Mouse (Mus musculus): ENCODE measurements around the gene Camta1. TPM values are rescaled to one million over a fixed set of nuclear protein-coding genes. Genes with fewer than 3 reads are reported as not detected.

The Camta1 gene
- total RNA-seq, 2 experiments from 2014 or later = 193 to 222 TPM

DNA sequence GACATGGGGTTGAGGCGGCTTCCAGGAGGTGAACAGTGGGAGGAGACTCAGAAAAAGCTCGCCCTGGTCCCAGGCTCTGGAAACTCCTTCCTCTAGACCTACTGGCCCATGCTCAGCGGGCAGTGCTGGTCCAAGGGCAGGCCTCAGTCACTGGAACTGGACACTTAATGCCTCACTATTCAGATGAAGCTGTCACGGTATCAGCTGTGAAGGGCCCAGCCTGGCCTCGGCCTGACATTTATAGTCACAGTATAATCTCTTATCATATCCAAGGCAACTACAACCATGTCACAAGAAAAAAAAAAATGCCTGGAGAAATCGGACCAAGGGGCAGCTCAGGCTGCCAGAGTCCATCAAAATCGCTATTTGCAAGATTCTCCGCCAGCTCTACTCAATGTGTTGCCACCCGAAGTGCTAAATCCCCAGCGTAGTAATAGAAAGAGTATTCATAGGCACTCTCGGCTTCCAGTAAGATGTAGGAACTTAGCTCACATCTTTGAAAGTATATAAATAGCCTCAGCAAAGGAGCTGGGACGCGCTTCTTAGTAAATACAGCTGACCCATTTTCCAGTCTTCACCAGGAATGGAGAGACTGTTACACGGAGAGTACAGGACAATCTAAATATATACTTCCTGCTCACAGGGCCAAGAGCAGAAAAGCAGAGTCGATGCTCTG, 110.3 kb downstream of the Camta1 start:
- intact Hi-C loops (cut with DNase I) = no loop called here
- DNase-seq (ENCODE audit: low spot score in 2 of 2) = peak in 1 of 2 experiments; percentile 69

DNA sequence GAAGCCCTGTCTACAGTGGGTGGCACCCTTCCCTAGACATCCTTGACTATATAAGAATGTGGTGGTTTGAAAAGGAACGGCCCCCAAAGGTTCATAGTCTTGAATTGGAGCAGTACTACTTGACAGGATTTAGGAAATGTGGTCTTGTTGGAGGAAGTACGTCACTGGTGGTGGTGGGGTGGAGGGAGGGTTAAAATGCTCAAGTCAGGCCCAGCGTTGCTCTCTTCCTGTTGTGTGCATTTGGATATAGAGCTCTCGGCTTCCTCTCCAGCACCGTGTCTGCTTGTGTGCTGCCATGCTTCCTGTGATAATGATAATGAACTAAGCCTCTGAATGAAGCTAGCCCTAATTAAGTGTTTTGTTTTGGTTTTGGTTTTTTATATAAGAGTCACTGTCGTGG, 114.0 kb downstream of the Camta1 start:
- DNase-seq (ENCODE audit: low spot score in 2 of 2) = no peak
- intact Hi-C loops (cut with DNase I) = no loop called here

DNA sequence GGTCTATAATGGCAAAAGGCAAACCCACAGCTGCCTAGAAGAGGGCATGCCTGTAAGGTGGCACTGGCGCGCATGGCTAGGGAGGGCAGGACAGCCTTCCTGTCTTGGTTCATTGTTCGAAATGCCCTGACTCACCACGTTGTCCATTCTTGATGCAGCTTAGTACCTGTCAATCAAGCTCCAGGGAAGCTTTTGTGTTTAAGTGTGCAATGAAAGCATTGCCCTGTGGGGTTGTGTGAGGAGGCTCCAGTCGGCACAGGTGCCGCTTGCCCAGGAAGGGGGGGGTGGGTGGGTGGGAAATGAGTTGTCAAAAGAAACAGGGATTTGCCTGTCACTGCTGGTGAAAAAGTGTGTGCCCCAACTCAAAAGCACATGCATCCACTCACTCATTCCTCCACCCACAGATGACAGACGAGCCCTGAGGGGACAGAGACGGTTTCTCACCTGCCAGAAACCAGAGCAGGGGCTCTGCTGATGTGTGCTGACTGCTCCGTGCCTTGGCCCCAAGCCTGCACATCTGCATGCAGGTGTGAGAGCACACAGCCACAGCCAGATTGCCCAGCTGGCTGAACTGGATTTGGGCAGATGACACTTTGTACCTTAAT, 115.6 kb downstream of the Camta1 start:
- intact Hi-C loops (cut with DNase I) = no loop called here
- no peak for DNase-seq (ENCODE audit: low spot score in 2 of 2)

DNA sequence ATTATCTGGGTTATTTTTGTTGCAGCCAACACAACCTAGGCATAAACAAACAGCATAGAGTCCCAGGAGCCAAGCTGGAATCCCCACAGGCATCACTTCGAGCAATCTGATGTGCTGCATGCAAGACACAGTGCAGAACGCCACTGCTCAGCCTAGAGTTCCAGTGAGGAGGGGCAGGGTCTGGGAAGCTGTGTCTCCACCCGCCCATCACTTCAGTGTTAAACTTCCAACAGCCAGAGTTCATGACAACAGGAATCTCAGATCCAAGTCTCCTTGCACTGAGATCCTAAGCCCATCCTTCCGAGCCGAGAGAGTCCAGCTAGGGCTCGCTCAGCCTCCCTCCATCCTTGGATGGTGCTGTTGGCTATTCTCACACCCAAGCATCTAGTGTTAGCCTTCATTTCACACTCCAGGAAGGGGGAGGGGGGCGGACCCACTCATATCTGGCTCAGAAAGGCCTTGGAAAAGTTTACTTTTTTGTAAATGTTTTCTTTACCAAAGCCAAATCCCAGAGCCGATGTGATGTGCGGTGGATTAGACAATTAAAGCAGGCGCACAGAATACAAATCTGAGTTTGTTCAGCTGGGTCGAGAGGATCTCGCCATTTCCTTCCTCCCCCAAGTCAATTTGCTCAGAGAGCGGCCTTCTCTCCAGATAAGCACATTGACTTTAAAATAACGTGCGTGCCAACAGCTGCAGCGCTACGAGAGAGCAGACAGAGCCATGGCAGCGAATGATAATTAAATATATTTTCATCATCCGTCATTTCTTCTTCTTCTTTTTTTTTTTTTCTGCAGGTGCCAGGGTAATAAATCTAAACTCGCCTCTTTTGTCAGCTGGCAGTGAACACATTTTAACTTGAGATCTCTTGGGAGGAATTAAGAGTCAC, 120.2 kb downstream of the Camta1 start:
- no peak for DNase-seq (ENCODE audit: low spot score in 2 of 2)
- intact Hi-C loops (cut with DNase I) = no loop called here

DNA sequence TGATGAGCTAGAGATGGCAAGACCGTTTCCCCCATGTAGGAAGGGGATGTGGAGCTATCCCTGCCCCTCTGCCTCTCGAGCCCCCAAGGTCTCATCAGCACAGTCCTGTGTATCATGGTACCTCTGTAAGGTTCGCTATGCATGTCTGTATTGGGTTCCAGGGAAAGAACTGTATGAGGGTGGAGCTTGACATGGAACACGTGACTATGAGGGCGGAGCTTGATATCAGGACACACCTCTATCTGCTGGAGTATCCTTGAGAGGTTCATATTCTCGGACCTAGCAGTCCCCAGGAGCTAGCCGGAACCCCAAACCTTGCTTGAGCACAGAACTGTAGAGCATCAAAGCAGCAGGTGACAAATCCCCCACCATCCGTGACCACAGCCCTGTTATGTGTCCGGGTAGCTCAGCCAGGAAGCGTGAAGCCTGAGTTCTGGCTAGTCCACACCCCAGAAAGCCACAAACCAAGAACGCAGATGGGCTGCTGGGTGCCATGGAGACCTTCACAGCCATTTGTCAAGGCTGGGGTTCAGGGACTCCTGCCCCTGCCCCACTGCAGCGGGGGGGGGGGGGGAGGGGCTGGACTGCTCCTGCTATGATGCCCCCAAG, 122.2 kb downstream of the Camta1 start:
- intact Hi-C loops (cut with DNase I) = no loop called here
- DNase-seq (ENCODE audit: low spot score in 2 of 2) = no peak

DNA sequence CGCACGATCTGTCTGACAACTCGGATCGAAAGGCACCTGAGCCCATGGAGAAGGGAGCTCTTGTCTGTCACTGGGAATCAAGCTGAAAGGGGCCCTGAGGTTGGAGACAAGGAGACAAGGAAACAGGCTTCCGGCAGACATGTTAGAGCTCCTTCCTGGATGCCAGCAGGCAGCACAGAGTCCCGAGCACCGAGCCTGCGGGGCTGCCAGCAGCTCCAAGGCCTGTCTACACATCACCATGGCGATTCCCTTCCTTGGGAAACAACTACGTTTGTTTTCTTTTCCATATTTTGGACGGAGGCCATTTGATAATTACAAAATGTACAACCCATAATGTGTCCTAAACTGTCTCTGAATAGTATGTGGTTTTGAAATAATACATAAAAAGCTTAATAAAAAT, 122.8 kb downstream of the Camta1 start:
- intact Hi-C loops (cut with DNase I) = no loop called here
- DNase-seq (ENCODE audit: low spot score in 2 of 2) = peak in 1 of 2 experiments; percentile 18

DNA sequence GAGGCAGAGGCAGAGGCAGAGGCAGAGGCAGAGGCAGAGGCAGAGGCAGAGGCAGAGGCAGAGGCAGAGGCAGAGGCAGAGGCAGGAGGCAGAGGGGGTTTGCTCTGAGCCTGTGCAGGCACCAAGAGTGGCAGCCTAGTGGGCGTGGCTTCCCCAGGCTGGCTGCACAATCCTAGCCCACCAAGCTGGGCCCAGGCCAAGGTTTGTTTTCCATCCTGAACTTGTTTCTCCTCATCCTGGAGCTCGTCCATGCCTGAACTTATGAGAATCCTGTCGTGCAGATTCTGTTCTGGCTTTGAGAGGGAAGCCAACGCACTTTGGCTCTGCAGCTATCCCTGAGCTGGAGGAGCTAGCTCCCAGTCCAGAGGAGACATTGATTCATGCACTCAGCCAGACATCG, 123.4 kb downstream of the Camta1 start:
- intact Hi-C loops (cut with DNase I) = no loop called here
- DNase-seq (ENCODE audit: low spot score in 2 of 2) = no peak

DNA sequence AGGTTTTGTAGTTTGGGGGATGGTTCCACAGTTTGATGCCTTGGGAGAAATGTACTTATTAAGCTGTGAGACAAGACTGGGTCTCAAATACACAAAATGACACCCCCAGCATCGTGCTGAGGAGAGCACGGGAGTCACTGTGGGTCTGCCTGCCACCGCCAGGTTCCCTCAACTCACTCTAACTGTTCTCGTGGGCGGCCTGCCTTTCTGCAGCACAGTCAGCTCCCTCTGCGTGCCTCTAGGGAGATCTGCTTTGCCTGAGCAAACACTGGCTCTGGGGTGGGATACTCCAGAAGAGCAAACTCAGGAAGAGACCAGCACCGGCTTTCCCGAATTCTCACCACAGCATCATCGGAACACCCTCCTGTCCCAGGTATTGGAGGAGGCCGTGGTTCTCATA, 129.0 kb downstream of the Camta1 start:
- intact Hi-C loops (cut with DNase I) = no loop called here
- peak in 1 of 2 experiments; percentile 44 for DNase-seq (ENCODE audit: low spot score in 2 of 2)

DNA sequence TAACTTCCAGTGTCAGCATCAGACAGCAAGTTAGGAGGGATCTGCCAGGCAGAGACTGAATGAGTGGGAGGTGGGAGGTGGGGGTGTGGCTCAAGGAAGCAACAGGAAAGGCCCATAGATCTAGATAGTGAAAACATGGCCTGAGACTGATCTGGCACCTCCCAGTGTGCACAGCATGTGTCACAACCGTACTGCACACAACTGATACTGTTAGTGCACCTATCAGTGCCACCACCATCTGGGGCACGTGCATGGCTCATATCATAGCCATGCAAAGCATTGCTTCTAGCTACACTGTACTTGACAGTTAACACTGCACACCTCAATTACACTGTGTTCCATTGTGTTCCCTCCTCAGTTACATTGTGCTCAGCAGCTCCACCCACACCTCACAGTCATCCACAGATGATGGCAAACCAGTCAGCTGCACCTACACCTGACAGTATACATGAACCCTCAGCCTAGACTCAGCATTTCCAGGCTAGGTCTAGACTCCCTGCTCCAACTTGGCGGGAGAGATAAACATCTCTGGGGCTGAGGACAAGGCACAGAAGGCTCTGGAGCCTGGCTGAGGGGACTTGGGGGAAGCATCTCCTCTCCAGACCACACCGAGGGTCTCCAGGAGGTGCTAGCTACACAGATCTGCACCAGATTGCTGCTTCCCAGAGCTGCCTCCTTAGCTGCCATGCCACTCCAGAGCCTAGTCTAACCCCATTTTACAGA, 131.5 kb downstream of the Camta1 start:
- peak in 1 of 2 experiments; percentile 12 for DNase-seq (ENCODE audit: low spot score in 2 of 2)
- intact Hi-C loops (cut with DNase I) = no loop called here

DNA sequence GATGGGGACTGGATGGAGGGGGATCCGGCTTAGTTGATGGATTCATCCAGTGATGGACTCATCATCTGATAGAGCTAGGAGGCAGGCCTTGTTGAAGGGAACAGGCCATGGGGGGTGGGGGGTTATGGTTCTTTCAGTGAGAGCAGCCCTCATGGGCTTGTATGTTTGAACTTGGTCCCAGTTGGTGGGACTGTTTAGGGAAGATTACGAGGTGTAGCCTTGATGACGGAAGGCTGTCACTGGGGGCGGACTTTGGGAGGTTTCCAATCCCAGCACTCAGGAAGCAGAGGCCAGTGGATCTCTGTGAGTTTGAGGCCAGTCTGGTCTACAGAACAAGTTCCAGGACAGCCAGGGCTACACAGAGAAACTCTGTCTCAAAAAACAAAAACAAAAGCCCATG, 132.6 kb downstream of the Camta1 start:
- intact Hi-C loops (cut with DNase I) = no loop called here

DNA sequence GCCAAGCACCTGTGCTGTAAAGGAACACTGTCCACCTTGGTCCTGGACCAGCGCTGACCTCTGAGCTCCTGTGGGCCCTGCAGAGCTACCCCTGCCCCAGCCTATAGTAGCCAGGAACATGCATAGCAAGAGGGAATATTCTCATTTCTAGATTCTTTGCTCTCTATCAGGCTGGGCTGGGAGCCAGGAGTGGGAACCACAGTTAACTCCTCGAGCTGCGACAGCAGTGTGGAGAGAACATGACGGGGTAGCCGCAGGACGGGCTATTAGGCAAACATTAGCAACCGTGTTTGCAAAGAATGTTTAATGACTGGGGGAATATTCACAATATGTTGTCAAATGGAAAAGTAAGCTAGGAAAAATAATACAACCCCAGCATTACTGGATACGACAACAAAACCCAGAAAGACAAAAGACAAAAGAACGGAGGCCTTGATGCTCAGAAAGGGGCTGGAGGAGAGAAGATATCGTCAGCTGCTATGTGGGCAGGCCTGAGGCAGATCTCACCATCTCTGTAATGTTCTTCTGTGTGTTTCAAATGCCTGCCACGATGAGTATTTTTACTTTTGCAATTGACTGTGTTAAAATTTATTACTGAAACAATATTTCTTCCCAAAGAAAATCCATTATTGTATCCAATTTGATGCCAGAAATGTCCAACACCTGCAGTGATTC, 133.1 kb downstream of the Camta1 start:
- peak; percentile 47 to 67 for DNase-seq (ENCODE audit: low spot score in 2 of 2)
- intact Hi-C loops (cut with DNase I) = no loop called here

More for the DNA sequence above, 132.6 kb downstream of the Camta1 start:
- no peak for DNase-seq (ENCODE audit: low spot score in 2 of 2)

DNA sequence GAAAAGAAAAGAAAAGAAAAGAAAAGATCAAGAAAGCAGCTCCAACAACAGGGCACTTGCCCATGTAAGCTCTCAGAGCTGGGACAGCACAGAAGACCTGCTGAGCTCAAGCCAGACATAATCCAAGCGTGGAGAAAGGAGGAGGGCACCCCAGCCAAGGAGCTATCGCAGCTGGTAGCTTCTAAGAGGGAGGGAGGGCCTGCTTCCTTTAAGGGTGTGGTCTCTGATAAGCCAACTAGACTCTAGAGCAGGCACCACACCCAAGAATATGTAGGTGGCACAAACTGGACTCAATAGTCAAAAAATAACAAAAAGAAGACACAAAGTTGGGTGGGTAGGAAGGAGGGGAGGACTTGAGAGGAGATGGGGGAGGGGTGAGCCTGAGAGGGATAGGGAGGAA, 135.3 kb downstream of the Camta1 start:
- intact Hi-C loops (cut with DNase I) = no loop called here
- DNase-seq (ENCODE audit: low spot score in 2 of 2) = no peak

DNA sequence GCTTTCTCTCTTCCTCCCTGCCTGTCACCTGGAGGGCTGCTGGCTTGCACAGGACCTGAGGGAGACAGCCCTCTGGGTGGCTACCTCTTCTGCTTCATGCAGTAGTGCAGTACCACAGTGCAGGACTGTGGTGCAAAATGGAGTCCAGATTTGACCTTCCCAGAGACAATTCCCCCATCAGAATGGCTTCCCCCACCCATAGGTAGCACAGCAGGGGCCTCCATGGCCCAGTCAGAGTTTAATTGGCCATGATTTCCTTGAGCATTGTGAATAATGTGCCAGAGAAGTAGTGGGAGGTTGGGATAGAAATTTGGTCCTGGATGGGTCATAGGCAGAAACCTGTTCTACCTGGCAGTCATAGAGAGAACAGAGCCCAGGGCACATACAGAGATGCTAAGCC, 136.8 kb downstream of the Camta1 start:
- intact Hi-C loops (cut with DNase I) = no loop called here

DNA sequence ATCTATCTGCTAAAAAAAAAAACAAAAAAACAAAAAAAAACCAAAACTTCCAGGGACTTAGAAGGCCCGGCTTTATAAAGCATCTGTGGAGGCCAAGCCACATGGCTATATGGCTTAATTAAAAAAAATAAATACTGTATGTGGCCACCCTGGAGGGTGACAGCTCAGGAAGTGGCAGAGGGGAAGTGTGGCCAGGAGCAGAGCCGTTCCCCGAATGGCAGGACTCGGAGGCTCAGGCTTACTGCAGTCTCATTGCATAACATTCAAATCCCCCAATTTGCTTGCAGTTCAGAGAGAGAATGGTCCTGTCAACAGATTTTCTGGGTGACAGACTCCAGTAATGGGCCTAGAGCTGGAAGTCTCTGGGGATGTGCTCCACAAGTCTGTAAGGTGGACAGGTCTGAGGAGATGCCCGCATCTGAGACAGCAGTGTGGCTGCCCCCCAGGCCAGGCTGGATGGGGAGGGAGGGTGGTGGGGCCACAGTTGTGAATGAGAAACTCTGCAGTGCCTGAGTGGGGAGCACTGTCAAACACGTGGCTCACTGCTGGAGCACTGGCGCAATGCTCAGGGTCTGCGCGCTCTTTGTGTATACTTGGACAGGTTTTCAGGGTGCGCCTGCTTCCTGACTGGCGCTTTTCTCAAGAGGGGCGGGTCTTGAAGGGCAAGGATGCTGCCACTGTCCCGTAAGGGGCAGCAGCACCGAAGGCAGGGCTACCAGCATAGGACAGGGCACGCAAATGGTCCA, 140.8 kb downstream of the Camta1 start:
- intact Hi-C loops (cut with DNase I) = no loop called here
- no peak for DNase-seq (ENCODE audit: low spot score in 2 of 2)

More for the DNA sequence above, 136.8 kb downstream of the Camta1 start:
- no peak for DNase-seq (ENCODE audit: low spot score in 2 of 2)

DNA sequence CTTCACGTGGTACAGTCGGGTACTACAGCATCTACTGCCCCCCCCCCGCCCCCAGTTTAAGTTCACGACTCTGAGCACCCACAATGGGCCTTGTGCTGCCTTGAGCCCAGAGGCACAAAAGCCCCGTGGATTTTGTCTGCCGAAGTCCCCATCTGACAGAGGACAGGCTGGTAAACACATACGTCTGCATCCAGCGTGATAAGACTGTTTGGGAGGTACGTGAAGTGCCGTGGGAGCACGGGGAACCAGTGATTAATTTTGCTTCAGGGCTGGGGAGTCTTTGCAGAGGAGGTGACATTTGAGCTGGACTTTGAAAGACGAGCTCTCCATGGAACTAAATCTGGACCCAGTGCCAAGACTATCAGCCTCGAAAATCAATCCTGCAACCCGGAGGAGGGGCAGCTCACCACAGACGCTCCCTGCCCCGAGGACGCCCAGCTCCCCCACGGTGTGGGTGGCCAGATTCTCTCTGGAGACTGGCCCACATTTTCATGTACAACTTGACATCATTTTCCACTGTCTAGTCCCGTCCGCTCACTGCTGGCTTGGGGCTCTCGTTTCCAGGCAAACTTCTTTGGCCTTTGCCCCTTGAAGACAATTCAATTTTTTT, 142.7 kb downstream of the Camta1 start:
- intact Hi-C loops (cut with DNase I) = no loop called here
- no peak for DNase-seq (ENCODE audit: low spot score in 2 of 2)

DNA sequence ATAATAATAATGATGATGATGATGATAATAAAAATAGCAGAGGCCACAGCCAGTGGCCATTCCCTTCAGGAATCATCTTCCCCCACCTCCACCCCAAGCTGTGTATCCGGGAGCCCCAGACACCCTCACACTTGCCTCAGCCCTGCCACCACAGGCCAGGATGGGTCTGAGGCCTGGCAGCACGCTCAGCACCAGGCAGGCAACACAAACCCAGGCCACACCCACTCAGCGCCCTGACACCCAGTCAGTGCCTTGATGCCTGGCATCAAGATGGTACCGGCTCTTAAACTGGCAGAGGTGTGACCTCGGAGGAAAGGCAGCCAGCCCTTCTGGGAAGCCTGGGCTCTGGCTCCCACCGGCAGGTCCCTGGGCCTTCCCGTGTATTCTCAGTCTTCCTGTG, 143.8 kb downstream of the Camta1 start:
- intact Hi-C loops (cut with DNase I) = no loop called here
- no peak for DNase-seq (ENCODE audit: low spot score in 2 of 2)

DNA sequence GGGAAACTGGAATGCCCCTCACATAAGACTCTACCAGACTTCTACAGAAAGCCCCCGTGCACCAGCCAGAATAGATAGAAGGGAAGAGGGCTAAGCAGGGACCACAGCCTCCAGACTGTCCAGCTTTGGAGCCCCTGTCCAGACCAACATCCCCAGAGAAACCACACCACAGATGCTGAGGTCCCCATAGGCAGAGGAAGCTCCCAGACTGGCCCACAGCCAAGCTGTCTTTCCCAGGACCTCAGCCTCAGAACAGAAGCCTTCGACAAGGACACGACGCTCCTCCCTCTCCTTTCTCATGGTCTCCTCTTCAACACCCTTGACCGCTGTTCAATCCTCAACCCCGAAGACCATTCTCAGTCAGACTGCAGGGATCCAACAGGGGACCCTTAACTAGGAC, 148.0 kb downstream of the Camta1 start:
- intact Hi-C loops (cut with DNase I) = no loop called here

DNA sequence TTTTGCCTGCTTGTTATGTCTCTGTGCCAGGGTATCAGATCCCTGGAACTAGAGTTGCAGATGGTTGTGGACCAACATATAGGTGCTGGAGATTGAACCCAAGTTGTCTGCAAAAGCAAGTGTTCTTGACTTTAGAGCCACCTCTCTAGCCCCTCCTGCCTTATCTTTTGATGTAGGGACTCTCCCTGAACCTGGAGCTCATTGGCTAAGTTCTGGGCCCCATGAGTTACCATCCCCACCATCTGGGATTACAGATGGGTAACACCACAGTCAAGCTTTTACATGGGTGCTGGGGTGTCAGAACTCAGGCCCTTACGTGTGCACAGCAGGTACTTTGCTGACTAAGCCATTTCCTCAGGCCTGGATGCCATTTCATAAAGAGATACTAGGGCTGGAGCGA, 150.3 kb downstream of the Camta1 start:
- intact Hi-C loops (cut with DNase I) = no loop called here
- DNase-seq (ENCODE audit: low spot score in 2 of 2) = no peak

More for the DNA sequence above, 148.0 kb downstream of the Camta1 start:
- no peak for DNase-seq (ENCODE audit: low spot score in 2 of 2)
